Mouse (Mus musculus): ENCODE data around the gene Miga2.

- TF ChIP-seq POLR2A (IDR thresholded peaks at IDR 0.05; ENCODE audit: control insufficient read depth, low read depth, low read length) (no peak), CTCF (IDR thresholded peaks at IDR 0.05; ENCODE audit: control insufficient read depth, insufficient read depth, insufficient replicate concordance, low read depth, low read length) (no peak)
These were observed 16.7 kb downstream of the Miga2 start for GRCm38 (mm10) chr2:30380564-30381376.
